Mouse (Mus musculus) testis, adult 2 months (tissue): ENCODE measurements around the gene Abr. TPM values are rescaled to one million over a fixed set of nuclear protein-coding genes. Genes with fewer than 3 reads are reported as not detected.
A peak's percentile ranks its signal among the peaks of the same experiment; 100 is the strongest.

Experiments
- H3K27ac ChIP-seq: fragments of 200-500 bp; 2 replicates; pipeline ENCODE4 v1.5.1; 2012; ENCODE audit warnings: low read depth, low read length; ENCODE audit not compliant: control insufficient read depth, insufficient read depth
- H3K27me3 ChIP-seq: fragments of 200-500 bp; 2 replicates; pipeline ENCODE4 v1.6.1; 2012; ENCODE audit warnings: mild to moderate bottlenecking, low read length, moderate library complexity; ENCODE audit not compliant: control insufficient read depth, insufficient read depth
- H3K36me3 ChIP-seq: fragments of 200-500 bp; 2 replicates; pipeline ENCODE4 v1.6.1; 2012; ENCODE audit warnings: mild to moderate bottlenecking, low read length; ENCODE audit not compliant: control insufficient read depth, insufficient read depth
- H3K4me1 ChIP-seq: fragments of 200-500 bp; 2 replicates; pipeline ENCODE4 v1.6.1; 2012; ENCODE audit warnings: low read length; ENCODE audit not compliant: control insufficient read depth, insufficient read depth
- H3K4me3 ChIP-seq: fragments of 200-500 bp; 2 replicates; pipeline ENCODE4 v1.5.1; 2012; ENCODE audit warnings: low read depth, mild to moderate bottlenecking, low read length, moderate library complexity, mixed read lengths; ENCODE audit not compliant: control insufficient read depth
- CTCF ChIP-seq: fragments of 200-500 bp; IDR thresholded peaks from 2 replicates; pipeline ENCODE4 v1.5.1; 2012; ENCODE audit warnings: low read depth, mild to moderate bottlenecking, inconsistent platforms, low read length, moderate library complexity; ENCODE audit not compliant: control insufficient read depth, insufficient read depth, insufficient replicate concordance
- POLR2A ChIP-seq: fragments of 200-500 bp; IDR thresholded peaks from 2 replicates; pipeline ENCODE4 v1.6.1; 2012; ENCODE audit warnings: low read depth, mild to moderate bottlenecking, inconsistent platforms, low read length, moderate library complexity; ENCODE audit not compliant: control insufficient read depth
- polyA plus RNA-seq: library from polyadenylated mRNA; depleted of rRNA; stranded (reverse); fragments of >200 nt; gene quantifications from 2 replicates; pipeline ENCODE4 v1.2.3, GENCODE M21; 2012

Gene Abr
- polyA plus RNA-seq, 1 experiment = 6.6 TPM

GRCm38 (mm10) chr11:76467487-76468005 lies 154.6 kb downstream of the Abr start:
- Histone ChIP-seq H3K4me1 (no peaks in the 10 kb centered on the region), H3K27ac (no peak overlapping the region), H3K27me3 (no peaks in the 10 kb centered on the region), H3K36me3 (no peaks in the 10 kb centered on the region), H3K4me3 (no peak overlapping the region)
- TF ChIP-seq POLR2A (no peak), CTCF (no peak)

- no peaks in the 10 kb centered on the region for H3K4me1 ChIP-seq
- TF ChIP-seq POLR2A (no peak), CTCF (no peak)
- no peak overlapping the region for H3K4me3 ChIP-seq
- H3K27me3 ChIP-seq = no peaks in the 10 kb centered on the region
- no peaks in the 10 kb centered on the region for H3K36me3 ChIP-seq
- H3K27ac ChIP-seq = no peak overlapping the region
Observed at GRCm38 (mm10) chr11:76467073-76467472, 155.0 kb downstream of the Abr start.

- no peaks in the 10 kb centered on the region for H3K27me3 ChIP-seq
- no peaks in the 10 kb centered on the region for H3K36me3 ChIP-seq
- TF ChIP-seq POLR2A = no peak
- no peak for TF ChIP-seq CTCF
- H3K4me3 ChIP-seq = no peak overlapping the region
- no peaks in the 10 kb centered on the region for H3K4me1 ChIP-seq
- H3K27ac ChIP-seq = no peak overlapping the region
Observed at GRCm38 (mm10) chr11:76465879-76466278, 156.2 kb downstream of the Abr start.

DNA sequence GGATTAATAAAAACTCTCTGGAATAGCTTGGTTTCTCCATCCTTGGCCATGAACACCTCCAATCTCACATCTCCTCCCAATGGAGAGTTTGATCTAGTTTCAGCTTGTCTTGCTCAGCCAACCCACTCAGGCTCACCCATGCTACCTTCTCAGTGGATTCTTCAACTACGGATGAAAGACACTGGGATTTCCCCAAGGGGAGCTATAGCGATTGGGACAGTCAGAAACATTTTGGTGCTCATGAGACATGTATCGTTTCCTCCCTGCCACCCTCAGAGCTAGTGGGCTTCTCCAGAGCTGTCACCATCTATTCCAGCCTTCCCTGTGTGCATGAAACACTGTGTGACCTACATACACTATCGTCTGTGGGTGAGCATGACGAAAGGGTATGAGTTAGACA lies 160.4 kb downstream of the Abr start:
- TF ChIP-seq CTCF (no peak), POLR2A (no peak)
- Histone ChIP-seq H3K4me3 (no peak overlapping the region), H3K36me3 (no peaks in the 10 kb centered on the region), H3K27me3 (no peaks in the 10 kb centered on the region), H3K27ac (no peak overlapping the region), H3K4me1 (no peaks in the 10 kb centered on the region)

GRCm38 (mm10) chr11:76461201-76461600 lies 160.9 kb downstream of the Abr start:
- H3K36me3 ChIP-seq = no peaks in the 10 kb centered on the region
- no peak for TF ChIP-seq CTCF
- no peak for TF ChIP-seq POLR2A

GRCm38 (mm10) chr11:76459489-76459888 lies 162.6 kb downstream of the Abr start:
- Histone ChIP-seq H3K4me1 (no peaks in the 10 kb centered on the region; the same call in 1 of the 2 replicates), H3K27me3 (no peaks in the 10 kb centered on the region), H3K27ac (no peak overlapping the region), H3K4me3 (no peak overlapping the region), H3K36me3 (no peaks in the 10 kb centered on the region)
- TF ChIP-seq POLR2A = no peak
- no peak for TF ChIP-seq CTCF

More at GRCm38 (mm10) chr11:76461201-76461600, 160.9 kb downstream of the Abr start:
- no peaks in the 10 kb centered on the region for H3K27me3 ChIP-seq
- H3K4me1 ChIP-seq = no peaks in the 10 kb centered on the region; the same call in 1 of the 2 replicates
- H3K4me3 ChIP-seq = no peak overlapping the region
- no peak overlapping the region for H3K27ac ChIP-seq

GRCm38 (mm10) chr11:76458730-76459129 lies 163.4 kb downstream of the Abr start:
- no peaks in the 10 kb centered on the region; the same call in 1 of the 2 replicates for H3K4me1 ChIP-seq
- TF ChIP-seq POLR2A (no peak), CTCF (no peak)
- H3K27ac ChIP-seq = no peak overlapping the region
- no peaks in the 10 kb centered on the region for H3K36me3 ChIP-seq
- H3K27me3 ChIP-seq = no peaks in the 10 kb centered on the region
- H3K4me3 ChIP-seq = no peak overlapping the region

DNA sequence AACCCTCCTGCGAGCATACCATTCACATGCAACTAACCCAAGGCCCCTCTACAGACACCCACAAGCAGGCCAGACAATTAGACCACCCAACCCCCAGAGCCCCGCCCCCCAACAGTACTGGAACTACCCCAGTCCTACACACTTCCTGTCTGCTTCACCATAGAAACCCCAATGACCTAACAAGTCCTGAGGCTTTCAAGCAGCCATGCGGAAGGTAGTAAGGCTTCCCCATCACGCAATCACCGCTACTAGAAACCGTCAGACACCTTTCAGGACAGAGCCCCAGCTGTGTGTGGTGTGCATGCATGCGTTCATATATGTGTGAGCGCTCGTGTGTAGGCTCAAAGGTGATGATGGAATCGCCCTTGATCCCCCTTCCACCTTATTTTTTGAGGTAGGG lies 165.2 kb downstream of the Abr start:
- Histone ChIP-seq H3K36me3 (no peaks in the 10 kb centered on the region), H3K27me3 (no peaks in the 10 kb centered on the region), H3K4me3 (no peak overlapping the region), H3K4me1 (no peaks in the 10 kb centered on the region; the same call in 1 of the 2 replicates), H3K27ac (no peak overlapping the region)
- TF ChIP-seq CTCF (no peak), POLR2A (no peak)

GRCm38 (mm10) chr11:76456233-76456632 lies 165.9 kb downstream of the Abr start:
- H3K36me3 ChIP-seq = no peaks in the 10 kb centered on the region

More at GRCm38 (mm10) chr11:76456233-76456632, 165.9 kb downstream of the Abr start:
- no peaks in the 10 kb centered on the region for H3K27me3 ChIP-seq
- H3K27ac ChIP-seq = no peak overlapping the region
- TF ChIP-seq CTCF (peak; percentile 91), POLR2A (no peak)
- no peak overlapping the region for H3K4me3 ChIP-seq
- no peaks in the 10 kb centered on the region; the same call in 1 of the 2 replicates for H3K4me1 ChIP-seq
